Mouse (Mus musculus) frontal cortex, adult 2 months (tissue): Measurements from ENCODE around the gene Zfp553. TPM values are rescaled to one million over a fixed set of nuclear protein-coding genes. Genes with fewer than 3 reads are reported as not detected.
A peak's percentile ranks its signal among the peaks of the same experiment; 100 is the strongest.

Experiments
- DNase-seq, 2 experiments: peaks; one replicate each; pipeline ENCODE4 v3.0.0; 2022; ENCODE audit warnings: low spot score in 1 of 2; ENCODE audit errors: extremely low spot score in 1 of 2
- polyA plus RNA-seq: library from polyadenylated mRNA; depleted of rRNA; stranded (reverse); fragments of >200 nt; gene quantifications from 2 replicates; pipeline ENCODE4 v1.2.3, GENCODE M21; 2012; rRNA removed

Gene Zfp553
- polyA plus RNA-seq, 1 experiment = 13.8 TPM

DNA sequence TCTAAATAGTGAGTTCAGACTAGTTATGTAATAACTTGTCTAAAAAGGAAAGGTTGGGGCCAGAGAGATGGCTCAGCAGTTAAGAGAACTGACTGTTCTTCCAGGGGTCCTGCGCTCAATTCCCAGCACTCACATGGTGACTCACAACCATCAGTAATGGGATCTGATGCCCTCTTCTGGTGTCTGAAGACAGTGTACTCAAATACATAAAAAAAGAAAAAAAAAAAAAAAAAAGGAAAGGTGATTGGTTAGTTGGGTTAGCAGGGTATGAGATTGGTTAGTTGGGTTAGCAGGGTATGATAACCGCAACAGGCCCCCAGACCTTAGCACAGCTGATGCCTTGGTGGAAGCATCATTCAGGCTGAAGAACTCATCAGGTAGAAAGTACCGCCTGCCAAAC lies 30.7 kb downstream of the Zfp553 start:
- no peak for DNase-seq

GRCm38 (mm10) chr7:127270256-127270655 lies 37.4 kb downstream of the Zfp553 start:
- DNase-seq = no peak

DNA sequence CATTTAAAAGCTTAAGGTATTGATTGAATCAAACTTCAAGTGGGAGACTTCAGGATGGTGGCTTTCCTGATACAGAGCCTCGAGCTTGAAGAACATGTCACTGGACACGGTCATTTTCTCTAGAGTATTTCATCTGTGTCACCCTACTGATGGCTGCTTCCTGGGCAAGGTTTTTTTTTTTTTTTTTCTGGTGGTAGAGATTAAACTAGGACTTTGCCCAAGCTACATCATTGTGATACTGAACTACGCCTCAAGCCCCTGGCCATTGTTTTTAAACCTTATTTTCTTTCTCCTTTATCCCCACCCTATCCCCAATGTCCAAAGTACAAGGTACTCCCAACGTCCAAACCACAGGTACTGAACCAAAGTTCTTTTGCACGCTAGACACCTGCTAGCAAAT lies 37.8 kb downstream of the Zfp553 start:
- DNase-seq = no peak

DNA sequence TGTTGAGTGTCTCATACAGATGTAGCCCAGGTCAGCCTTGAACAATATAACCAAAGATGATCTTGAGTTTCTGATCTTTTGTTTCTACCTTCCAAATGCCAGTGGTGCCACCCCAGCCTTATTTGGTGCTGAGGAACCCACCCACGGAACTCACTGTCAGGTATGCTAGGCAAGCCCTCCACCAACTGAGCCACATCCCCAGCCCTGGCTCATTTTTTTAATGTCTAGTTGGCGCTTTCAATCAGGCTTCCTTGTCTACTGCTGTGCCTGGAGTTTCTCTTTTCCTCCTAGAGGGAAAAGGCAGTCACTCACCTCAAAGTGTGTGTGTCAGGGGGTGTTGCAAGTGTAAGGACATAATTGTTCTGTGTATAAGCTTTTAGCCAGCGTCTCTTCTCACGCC lies 38.2 kb downstream of the Zfp553 start:
- DNase-seq = no peak

DNA sequence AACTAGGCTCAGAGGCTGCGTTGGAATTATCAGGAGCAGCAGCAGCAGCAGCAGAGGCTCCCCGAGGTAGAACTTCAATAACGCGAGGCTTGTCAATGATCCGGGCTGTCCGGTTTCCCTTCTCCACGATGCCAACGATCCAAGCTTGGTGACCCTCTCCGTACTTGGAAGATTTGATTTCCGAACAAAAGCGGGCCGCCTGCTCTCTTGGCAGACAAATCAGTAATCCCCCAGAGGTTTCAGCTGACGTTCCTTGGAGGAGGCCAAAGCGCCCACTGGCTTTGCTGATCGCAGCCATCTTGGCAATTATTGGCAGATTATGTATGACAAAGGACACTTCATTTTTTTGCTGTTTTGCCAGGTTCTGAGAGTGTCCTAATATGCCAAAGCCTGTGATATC lies 39.7 kb downstream of the Zfp553 start:
- DNase-seq = no peak

DNA sequence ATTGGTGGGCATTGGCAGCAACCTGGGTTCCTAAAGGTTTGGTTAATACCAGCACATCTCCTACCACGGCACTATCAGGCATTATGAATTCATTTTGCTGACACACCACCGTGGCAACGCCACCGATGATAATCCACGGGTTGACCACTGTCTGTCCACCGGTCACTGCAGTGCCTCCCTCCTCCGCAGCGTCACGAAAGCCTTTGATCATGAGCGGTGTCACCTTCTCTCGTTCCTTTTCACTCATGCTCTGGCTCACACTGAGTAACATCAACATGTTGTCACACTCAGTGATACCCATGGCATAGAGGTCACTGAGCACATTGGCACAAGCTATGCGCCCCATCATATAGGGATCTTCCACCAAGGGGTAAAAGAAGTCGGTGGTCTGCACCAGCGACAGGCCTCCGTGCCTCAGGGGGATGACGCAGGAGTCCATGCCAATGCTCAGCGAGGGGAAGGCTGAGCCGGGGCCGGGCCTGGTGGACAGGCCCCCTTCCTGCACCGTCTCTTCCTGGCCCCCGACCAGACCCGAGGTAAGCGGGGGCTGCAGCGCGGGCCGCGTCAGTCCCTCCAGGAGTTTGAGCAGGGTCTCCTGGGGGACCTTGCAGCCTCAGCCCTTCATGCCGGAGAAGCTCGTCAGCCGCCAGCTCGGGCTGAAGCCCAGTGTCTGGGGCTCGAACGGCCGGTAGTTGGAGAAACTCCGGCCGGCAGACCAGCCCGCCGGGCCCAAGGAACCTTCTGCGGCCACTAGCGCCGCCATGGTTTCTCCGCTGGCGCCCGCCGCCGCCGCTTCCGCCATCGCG lies 40.5 kb downstream of the Zfp553 start:
- DNase-seq = no peak

GRCm38 (mm10) chr7:127273925-127274789 lies 41.3 kb downstream of the Zfp553 start, which contains the start of gene Sephs2:
Gene Sephs2, minus strand, starts transcription at chr7:127274055.
- DNase-seq = peak; percentile 94 to 98

- DNase-seq = no peak
Observed at GRCm38 (mm10) chr7:127276519-127276961, 43.7 kb downstream of the Zfp553 start.

GRCm38 (mm10) chr7:127278311-127278710 lies 45.5 kb downstream of the Zfp553 start:
- DNase-seq = no peak

DNA sequence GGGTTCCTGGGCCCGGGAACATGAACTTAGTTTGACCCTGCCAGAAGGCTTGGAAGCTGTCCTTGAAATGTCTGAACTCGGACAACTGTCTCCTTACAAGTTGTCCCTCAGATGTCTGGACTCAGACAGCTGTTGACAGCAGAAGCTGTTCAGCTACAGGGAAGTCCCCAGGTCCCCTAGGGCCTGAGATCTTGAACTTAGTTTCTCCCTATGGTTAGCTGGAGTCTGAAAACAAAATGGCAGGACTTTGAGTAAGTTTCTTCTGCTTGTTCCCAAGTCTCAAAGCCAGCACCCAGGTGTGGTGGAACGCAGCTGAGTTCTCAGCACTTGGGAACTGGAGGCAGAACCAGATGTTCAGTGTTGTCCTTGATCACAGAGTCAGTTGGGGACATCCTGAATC lies 47.2 kb downstream of the Zfp553 start:
- no peak for DNase-seq

- DNase-seq = no peak
Observed at GRCm38 (mm10) chr7:127281114-127281513, 48.3 kb downstream of the Zfp553 start.

- no peak for DNase-seq
Observed at GRCm38 (mm10) chr7:127282190-127282589, 49.3 kb downstream of the Zfp553 start.

GRCm38 (mm10) chr7:127285154-127285553 lies 52.3 kb downstream of the Zfp553 start:
- DNase-seq = no peak

Other genes starting within 250 kb of the Zfp553 start
- gene Mvp, start 218.4 kb upstream of the Zfp553 start, polyA plus RNA-seq = 8.3 and 8.8 TPM in 2 replicates
- 1.7 and 2.4 TPM in 2 replicates for gene Pagr1b, start 216.6 kb upstream of the Zfp553 start, polyA plus RNA-seq
- 30.0 and 42.3 TPM in 2 replicates for gene Pagr1a, start 215.7 kb upstream of the Zfp553 start, polyA plus RNA-seq
- 95.5 and 113 TPM in 2 replicates for gene Gm42742, start 212.0 kb upstream of the Zfp553 start, polyA plus RNA-seq
- 227 and 259 TPM in 2 replicates for gene Prrt2, start 211.8 kb upstream of the Zfp553 start, polyA plus RNA-seq
- 165 and 186 TPM in 2 replicates for gene Maz, start 206.0 kb upstream of the Zfp553 start, polyA plus RNA-seq
- gene Kif22, start 190.6 kb upstream of the Zfp553 start, polyA plus RNA-seq = 6.0 and 7.4 TPM in 2 replicates
- 0.16 and 0.23 TPM in 2 replicates for gene Zg16, start 145.7 kb upstream of the Zfp553 start, polyA plus RNA-seq
- gene AI467606, start 141.7 kb upstream of the Zfp553 start, polyA plus RNA-seq = 2.3 and 2.9 TPM in 2 replicates
- 0.86 TPM in 2 replicates for gene Qprt, start 110.8 kb upstream of the Zfp553 start, polyA plus RNA-seq
- 0.15 and 0.16 TPM in 2 replicates for gene Spn, start 95.2 kb upstream of the Zfp553 start, polyA plus RNA-seq
- 97.1 and 102 TPM in 2 replicates for gene Cd2bp2, start 37.0 kb upstream of the Zfp553 start, polyA plus RNA-seq
- 60.3 and 77.8 TPM in 2 replicates for gene Tbc1d10b, start 24.6 kb upstream of the Zfp553 start, polyA plus RNA-seq
- 1.6 and 3.0 TPM in 2 replicates for gene Mylpf, start 24.2 kb upstream of the Zfp553 start, polyA plus RNA-seq
- gene Sept1, start 69 bp downstream of the Zfp553 start, polyA plus RNA-seq = 10.2 and 13.3 TPM in 2 replicates
- gene Zfp771, start 11.2 kb downstream of the Zfp553 start, polyA plus RNA-seq = 120 and 131 TPM in 2 replicates
- gene Dctpp1, start 27.6 kb downstream of the Zfp553 start, polyA plus RNA-seq = 27.9 and 30.1 TPM in 2 replicates
- gene Sephs2, start 41.0 kb downstream of the Zfp553 start, polyA plus RNA-seq = 22.2 and 27.6 TPM in 2 replicates
- 0.66 and 0.88 TPM in 2 replicates for gene Itgal, start 63.2 kb downstream of the Zfp553 start, polyA plus RNA-seq
- 14.8 and 16.2 TPM in 2 replicates for gene Zfp768, start 112.5 kb downstream of the Zfp553 start, polyA plus RNA-seq
- 4.6 and 5.1 TPM in 2 replicates for gene Zfp747, start 143.0 kb downstream of the Zfp553 start, polyA plus RNA-seq
- gene 9130019O22Rik, start 154.1 kb downstream of the Zfp553 start, polyA plus RNA-seq = 2.2 and 2.9 TPM in 2 replicates
- gene E430018J23Rik, start 160.6 kb downstream of the Zfp553 start, polyA plus RNA-seq = 5.1 and 5.9 TPM in 2 replicates
- gene Zfp764, start 173.8 kb downstream of the Zfp553 start, polyA plus RNA-seq = 3.2 and 3.5 TPM in 2 replicates
- gene Zfp688, start 189.0 kb downstream of the Zfp553 start, polyA plus RNA-seq = 17.9 and 18.6 TPM in 2 replicates
- gene Zfp689, start 216.1 kb downstream of the Zfp553 start, polyA plus RNA-seq = 5.2 and 8.1 TPM in 2 replicates
- 42.8 and 46.1 TPM in 2 replicates for gene Prr14, start 226.6 kb downstream of the Zfp553 start, polyA plus RNA-seq
- gene Fbrs, start 246.1 kb downstream of the Zfp553 start, polyA plus RNA-seq = 31.6 and 33.4 TPM in 2 replicates